Mouse (Mus musculus) heart, postnatal 10 days (tissue): ENCODE data around the gene Lyrm1. TPM values are rescaled to one million over a fixed set of nuclear protein-coding genes. Genes with fewer than 3 reads are reported as not detected.
A peak's percentile ranks its signal among the peaks of the same experiment; 100 is the strongest.

ENCODE experiments used
- DNase-seq, 2 experiments: peaks; one replicate each; pipeline ENCODE4 v3.0.0; 2021
- intact Hi-C: fragments of 180-260 bp; cut with DNase I; formaldehyde crosslinking; loops from one replicate; pipeline ENCODE4 v1.15.1; 2025
- total RNA-seq, 2 experiments: library from RNA; stranded (reverse); gene quantifications; 2 replicates each; pipeline ENCODE4 v1.2.3; 2021

Lyrm1 gene
- total RNA-seq, 2 experiments from 2014 or later = 6.6 to 7.6 TPM

GRCm38 (mm10) chr7:119881229-119881628 is 14.4 kb upstream of the Lyrm1 start:
- no peak for DNase-seq
- intact Hi-C loops = no loop called here

GRCm38 (mm10) chr7:119887887-119888286 is 7.8 kb upstream of the Lyrm1 start:
- DNase-seq = no peak
- intact Hi-C loops = no loop called here

GRCm38 (mm10) chr7:119892198-119892597 is 3.5 kb upstream of the Lyrm1 start:
- intact Hi-C loops = loop anchor here (5.0 kb wide), 1 partner anchor 100 kb away; the partner anchor contains the start of genes Eri2 and Rexo5
- no peak for DNase-seq

GRCm38 (mm10) chr7:119892742-119893141 is 2.9 kb upstream of the Lyrm1 start:
- DNase-seq = no peak
- intact Hi-C loops = loop anchor here (5.0 kb wide), 1 partner anchor 100 kb away; the partner anchor contains the start of genes Eri2 and Rexo5

- DNase-seq = no peak
- intact Hi-C loops = loop anchor here (5.0 kb wide), 3 partner anchors 103 to 202 kb away; partner anchors contain the start of genes Dnah3, Eri2, Rexo5 and Thumpd1
Measured at GRCm38 (mm10) chr7:119894818-119895544, 680 bp upstream of the Lyrm1 start.

- intact Hi-C loops = loop anchor here (5.0 kb wide), 2 partner anchors 175 to 200 kb away; partner anchors contain the start of genes Dnah3 and Thumpd1
- no peak for DNase-seq
Measured at GRCm38 (mm10) chr7:119897521-119898109, 2.0 kb downstream of the Lyrm1 start.

GRCm38 (mm10) chr7:119898247-119898856 is 2.7 kb downstream of the Lyrm1 start:
- DNase-seq = no peak
- intact Hi-C loops = loop anchor here (5.0 kb wide), 2 partner anchors 176 to 199 kb away; partner anchors contain the start of genes Dnah3 and Thumpd1

- DNase-seq = no peak
- intact Hi-C loops = loop anchor here (5.0 kb wide), 2 partner anchors 177 to 198 kb away; partner anchors contain the start of genes Dnah3 and Thumpd1
Measured at GRCm38 (mm10) chr7:119899386-119900057, 3.9 kb downstream of the Lyrm1 start.

GRCm38 (mm10) chr7:119906523-119907215 is 11.0 kb downstream of the Lyrm1 start:
- intact Hi-C loops = no loop called here

GRCm38 (mm10) chr7:119911727-119912126 is 16.1 kb downstream of the Lyrm1 start:
- no peak for DNase-seq
- intact Hi-C loops = no loop called here

More at GRCm38 (mm10) chr7:119906523-119907215, 11.0 kb downstream of the Lyrm1 start:
- DNase-seq = no peak

- DNase-seq = peak; percentile 35 to 46
Measured at GRCm38 (mm10) chr7:119920457-119920856, 24.8 kb downstream of the Lyrm1 start.

GRCm38 (mm10) chr7:119921054-119921453 is 25.4 kb downstream of the Lyrm1 start:
- intact Hi-C loops = no loop called here
- no peak for DNase-seq

More at GRCm38 (mm10) chr7:119920457-119920856, 24.8 kb downstream of the Lyrm1 start:
- intact Hi-C loops = no loop called here

GRCm38 (mm10) chr7:119928783-119929440 is 33.3 kb downstream of the Lyrm1 start:
- intact Hi-C loops = no loop called here

GRCm38 (mm10) chr7:119936321-119936720 is 40.7 kb downstream of the Lyrm1 start:
- no peak for DNase-seq
- intact Hi-C loops = no loop called here

More at GRCm38 (mm10) chr7:119928783-119929440, 33.3 kb downstream of the Lyrm1 start:
- DNase-seq = no peak

- no peak for DNase-seq
- intact Hi-C loops = no loop called here
Measured at GRCm38 (mm10) chr7:119937036-119937435, 41.4 kb downstream of the Lyrm1 start.

GRCm38 (mm10) chr7:119941569-119941968 is 45.9 kb downstream of the Lyrm1 start:
- intact Hi-C loops = no loop called here
- peak in 1 of 2 experiments; percentile 20 for DNase-seq

- no peak for DNase-seq
- intact Hi-C loops = no loop called here
Measured at GRCm38 (mm10) chr7:119954047-119954446, 58.4 kb downstream of the Lyrm1 start.

- DNase-seq = no peak
- intact Hi-C loops = no loop called here
Measured at GRCm38 (mm10) chr7:119957421-119957820, 61.8 kb downstream of the Lyrm1 start.

- intact Hi-C loops = no loop called here
- DNase-seq = no peak
Measured at GRCm38 (mm10) chr7:119959091-119959490, 63.4 kb downstream of the Lyrm1 start.
